Mouse (Mus musculus) cerebellum, adult 2 months (tissue): ENCODE data around the gene Mief1. TPM values are rescaled to one million over a fixed set of nuclear protein-coding genes. Genes with fewer than 3 reads are reported as not detected.
A peak's percentile ranks its signal among the peaks of the same experiment; 100 is the strongest.

Experiments
- DNase-seq, 2 experiments: peaks; one replicate each; pipeline ENCODE4 v3.0.0; 2021
- H3K27ac ChIP-seq: fragments of 200-500 bp; 2 replicates; pipeline ENCODE4 v1.5.1; 2012; ENCODE audit warnings: low read length, control low read depth, inconsistent platforms; ENCODE audit not compliant: insufficient read depth
- H3K27me3 ChIP-seq: fragments of 200-500 bp; 2 replicates; pipeline ENCODE4 v1.6.1; 2012; ENCODE audit warnings: inconsistent platforms, mild to moderate bottlenecking, low read length, moderate library complexity; ENCODE audit not compliant: control insufficient read depth, insufficient read depth
- H3K4me1 ChIP-seq: fragments of 200-500 bp; 2 replicates; pipeline ENCODE4 v1.6.1; 2011; ENCODE audit warnings: low read length; ENCODE audit not compliant: control insufficient read depth, insufficient read depth
- H3K4me3 ChIP-seq: fragments of 200-500 bp; replicated peaks from 2 replicates; pipeline ENCODE3; 2011; ENCODE audit warnings: mild to moderate bottlenecking, low read depth, low read length, control low read depth; ENCODE audit not compliant: insufficient read depth
- CTCF ChIP-seq: fragments of 200-500 bp; IDR thresholded peaks from 2 replicates; pipeline ENCODE4 v1.5.1; 2011; ENCODE audit warnings: low read depth, mild to moderate bottlenecking, control low read depth, low read length, moderate library complexity, borderline replicate concordance; ENCODE audit not compliant: insufficient read depth
- POLR2A ChIP-seq: fragments of 200-500 bp; IDR thresholded peaks from 2 replicates; pipeline ENCODE4 v1.6.1; 2011; ENCODE audit warnings: low read length, control low read depth, borderline replicate concordance; ENCODE audit not compliant: insufficient read depth
- WGBS: fragments of 180-500 bp; shearing (Covaris S2); methylation state at CpG from one replicate; pipeline ENCODE4 v1.1.7; 2018; 5-methylcytosine and 5-hydroxymethylcytosine counted together
- polyA plus RNA-seq: library from polyadenylated mRNA; depleted of rRNA; stranded (reverse); fragments of >200 nt; gene quantifications from 2 replicates; pipeline ENCODE4 v1.2.3, GENCODE M21; 2012

The Mief1 gene
- polyA plus RNA-seq, 1 experiment = 18.4 TPM

- peak; percentile 99 to 100 for DNase-seq
- Histone ChIP-seq H3K4me1 (peaks cover 18% of the 10 kb centered on the region), H3K27me3 (no peaks in the 10 kb centered on the region), H3K4me3 (peak within 1 kb of the TSS; percentile 93), H3K27ac (peak within 1 kb of the TSS; percentile 100)
- WGBS = under 1% methylated on average over 62 of the region's 62 CpGs
- peak; percentile 100 for TF ChIP-seq POLR2A
- no peak for TF ChIP-seq CTCF
Observed at GRCm38 (mm10) chr15:80254847-80255645, 21.2 kb downstream of the Mief1 start, which contains the start of gene Atf4. Gene Atf4, plus strand, starts transcription at chr15:80255184.

DNA sequence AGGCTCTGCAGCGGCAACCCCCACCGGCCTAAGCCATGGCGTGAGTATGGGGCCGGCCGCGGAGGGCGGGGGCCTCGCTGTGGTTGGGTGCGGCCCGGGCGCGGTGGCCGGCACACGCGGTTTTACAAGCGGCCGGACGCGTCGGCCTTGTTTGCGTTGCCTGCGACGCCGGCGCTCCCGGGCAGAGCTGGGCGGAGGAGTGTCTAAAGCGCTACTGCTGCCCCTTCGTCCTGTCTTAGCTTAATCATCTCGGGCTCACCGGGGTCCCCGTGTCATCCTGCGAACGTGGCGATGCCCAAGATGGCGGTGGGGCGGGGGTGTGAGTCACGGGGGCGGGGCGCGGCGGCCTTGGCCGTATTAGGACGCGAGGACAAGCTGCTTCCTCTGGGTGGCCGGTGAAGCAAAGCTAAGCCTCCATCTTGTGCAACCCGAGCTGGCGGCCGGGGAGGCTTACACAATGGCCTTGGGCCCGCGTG lies 21.9 kb downstream of the Mief1 start:
- WGBS = 1% methylated on average over 51 of the region's 51 CpGs
- TF ChIP-seq CTCF (no peak), POLR2A (no peak)
- Histone ChIP-seq H3K4me1 (peaks cover 21% of the 10 kb centered on the region), H3K27me3 (no peaks in the 10 kb centered on the region), H3K27ac (peak overlapping the region; percentile 100), H3K4me3 (peak overlapping the region; percentile 80)
- peak; percentile 76 to 77 for DNase-seq

DNA sequence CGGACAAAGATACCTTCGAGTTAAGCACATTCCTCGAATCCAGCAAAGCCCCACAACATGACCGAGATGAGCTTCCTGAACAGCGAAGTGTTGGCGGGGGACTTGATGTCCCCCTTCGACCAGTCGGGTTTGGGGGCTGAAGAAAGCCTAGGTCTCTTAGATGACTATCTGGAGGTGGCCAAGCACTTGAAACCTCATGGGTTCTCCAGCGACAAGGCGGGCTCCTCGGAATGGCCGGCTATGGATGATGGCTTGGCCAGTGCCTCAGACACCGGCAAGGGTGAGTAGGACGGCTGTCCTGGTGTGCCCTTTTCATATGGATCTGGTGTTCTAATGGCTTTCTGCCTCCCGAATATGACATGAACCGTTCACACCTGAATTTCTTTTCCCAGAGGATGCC lies 22.4 kb downstream of the Mief1 start:
- peak in 1 of 2 experiments; percentile 37 for DNase-seq
- peak overlapping the region; percentile 80 for H3K4me3 ChIP-seq
- TF ChIP-seq CTCF (no peak), POLR2A (no peak)
- H3K27me3 ChIP-seq = no peaks in the 10 kb centered on the region
- peaks cover 21% of the 10 kb centered on the region for H3K4me1 ChIP-seq
- WGBS = 1% methylated on average over 16 of the region's 16 CpGs
- peak overlapping the region; percentile 75 for H3K27ac ChIP-seq

GRCm38 (mm10) chr15:80256656-80257601 lies 23.1 kb downstream of the Mief1 start:
- TF ChIP-seq CTCF = no peak
- no peak for TF ChIP-seq POLR2A
- peaks cover 21% of the 10 kb centered on the region for H3K4me1 ChIP-seq
- peak in 1 of 2 experiments; percentile 23 for DNase-seq
- H3K27me3 ChIP-seq = no peaks in the 10 kb centered on the region
- WGBS = 24% methylated on average over 12 of the region's 12 CpGs
- peak overlapping the region; percentile 80 for H3K4me3 ChIP-seq
- 0 out of 2 replicates have a peak overlapping the region, but pooled peaks have one; percentile 75 for H3K27ac ChIP-seq

GRCm38 (mm10) chr15:80257602-80258239 lies 23.9 kb downstream of the Mief1 start:
- no peak overlapping the region for H3K4me3 ChIP-seq
- H3K27me3 ChIP-seq = no peaks in the 10 kb centered on the region
- TF ChIP-seq POLR2A (no peak), CTCF (no peak)
- 0 out of 2 replicates have a peak overlapping the region, but pooled peaks have one; percentile 19 for H3K27ac ChIP-seq
- peaks cover 21% of the 10 kb centered on the region for H3K4me1 ChIP-seq
- DNase-seq = peak; percentile 50 to 72
- WGBS = 8% methylated on average over 4 of the region's 4 CpGs

GRCm38 (mm10) chr15:80258240-80259170 lies 24.7 kb downstream of the Mief1 start:
- 60% methylated on average over 11 of the region's 11 CpGs for WGBS
- 0 out of 2 replicates have a peak overlapping the region, but pooled peaks have one; percentile 19 for H3K27ac ChIP-seq
- peaks cover 24% of the 10 kb centered on the region for H3K4me1 ChIP-seq
- H3K27me3 ChIP-seq = no peaks in the 10 kb centered on the region
- H3K4me3 ChIP-seq = no peak overlapping the region
- no peak for DNase-seq
- peak; percentile 34; the same call in 1 of the 2 replicates for TF ChIP-seq POLR2A
- no peak for TF ChIP-seq CTCF
